Mouse (Mus musculus): Measurements from ENCODE around the gene Elk3. TPM values are rescaled to one million over a fixed set of nuclear protein-coding genes. Genes with fewer than 3 reads are reported as not detected.

Elk3 gene
- polyA plus RNA-seq, 1 experiment from 2014 or later: 4.3 TPM

GRCm38 (mm10) chr10:93328321-93328720 is 17.4 kb upstream of the Elk3 start:
- Histone ChIP-seq H3K4me2 (no peak overlapping the region), H3K27me3 (no peaks in the 10 kb centered on the region), H3K4me3 (replicated peaks) (no peak overlapping the region), H3K36me3 (replicated peaks) (no peaks in the 10 kb centered on the region), H3K27ac (replicated peaks) (no peak overlapping the region), H3K4me1 (replicated peaks) (peaks cover 25% of the 10 kb centered on the region), H3K9ac (no peak overlapping the region), H3K9me3 (replicated peaks) (no peaks in the 10 kb centered on the region)
- WGBS (ENCODE audit: insufficient replicate concordance): 68% methylated on average over 5 of the region's 5 CpGs
- no peak for ATAC-seq (ENCODE audit: insufficient read depth)

GRCm38 (mm10) chr10:93327187-93327586 is 16.3 kb upstream of the Elk3 start:
- H3K4me3 ChIP-seq (replicated peaks): no peak overlapping the region
- no peaks in the 10 kb centered on the region for H3K9me3 ChIP-seq (replicated peaks)
- no peak overlapping the region for H3K4me2 ChIP-seq
- no peak overlapping the region for H3K27ac ChIP-seq (replicated peaks)
- peaks cover 24% of the 10 kb centered on the region for H3K4me1 ChIP-seq (replicated peaks)
- 60% methylated on average over 6 of the region's 6 CpGs for WGBS (ENCODE audit: insufficient replicate concordance)
- no peak for ATAC-seq (ENCODE audit: insufficient read depth)
- H3K27me3 ChIP-seq: no peaks in the 10 kb centered on the region
- no peak overlapping the region for H3K9ac ChIP-seq
- H3K36me3 ChIP-seq (replicated peaks): no peaks in the 10 kb centered on the region

GRCm38 (mm10) chr10:93326741-93327100 is 15.8 kb upstream of the Elk3 start:
- no peak overlapping the region for H3K4me2 ChIP-seq
- no peaks in the 10 kb centered on the region for H3K9me3 ChIP-seq (replicated peaks)
- H3K9ac ChIP-seq: no peak overlapping the region
- WGBS (ENCODE audit: insufficient replicate concordance): 69% methylated on average over 8 of the region's 8 CpGs
- H3K27ac ChIP-seq (replicated peaks): no peak overlapping the region
- no peak overlapping the region for H3K4me3 ChIP-seq (replicated peaks)
- peaks cover 22% of the 10 kb centered on the region for H3K4me1 ChIP-seq (replicated peaks)
- H3K27me3 ChIP-seq: no peaks in the 10 kb centered on the region
- no peaks in the 10 kb centered on the region for H3K36me3 ChIP-seq (replicated peaks)
- ATAC-seq (ENCODE audit: insufficient read depth): no peak

GRCm38 (mm10) chr10:93325804-93326740 is 15.1 kb upstream of the Elk3 start:
- 23% methylated on average over 12 of the region's 12 CpGs for WGBS (ENCODE audit: insufficient replicate concordance)
- ATAC-seq (ENCODE audit: insufficient read depth): peak; percentile 68
- peaks cover 22% of the 10 kb centered on the region for H3K4me1 ChIP-seq (replicated peaks)
- 0 out of 2 replicates have a peak overlapping the region, but pooled peaks have one; percentile 2 for H3K27ac ChIP-seq (replicated peaks)
- no peak overlapping the region for H3K4me3 ChIP-seq (replicated peaks)
- no peaks in the 10 kb centered on the region for H3K9me3 ChIP-seq (replicated peaks)
- no peak overlapping the region for H3K9ac ChIP-seq
- H3K4me2 ChIP-seq: no peak overlapping the region
- no peaks in the 10 kb centered on the region for H3K36me3 ChIP-seq (replicated peaks)
- no peaks in the 10 kb centered on the region for H3K27me3 ChIP-seq

GRCm38 (mm10) chr10:93325369-93325768 is 14.4 kb upstream of the Elk3 start:
- peaks cover 22% of the 10 kb centered on the region for H3K4me1 ChIP-seq (replicated peaks)
- H3K36me3 ChIP-seq (replicated peaks): no peaks in the 10 kb centered on the region
- no peaks in the 10 kb centered on the region for H3K27me3 ChIP-seq
- H3K4me3 ChIP-seq (replicated peaks): no peak overlapping the region
- ATAC-seq (ENCODE audit: insufficient read depth): no peak
- H3K9me3 ChIP-seq (replicated peaks): no peaks in the 10 kb centered on the region
- WGBS (ENCODE audit: insufficient replicate concordance): 36% methylated on average over 3 of the region's 3 CpGs
- H3K4me2 ChIP-seq: no peak overlapping the region
- H3K9ac ChIP-seq: no peak overlapping the region
- no peak overlapping the region for H3K27ac ChIP-seq (replicated peaks)

- 64% methylated on average over 2 of the region's 2 CpGs for WGBS (ENCODE audit: insufficient replicate concordance)
- H3K4me3 ChIP-seq (replicated peaks): no peak overlapping the region
- H3K9me3 ChIP-seq (replicated peaks): no peaks in the 10 kb centered on the region
- ATAC-seq (ENCODE audit: insufficient read depth): no peak
- H3K9ac ChIP-seq: no peak overlapping the region
- H3K4me1 ChIP-seq (replicated peaks): peaks cover 22% of the 10 kb centered on the region
- no peak overlapping the region for H3K4me2 ChIP-seq
- H3K27me3 ChIP-seq: no peaks in the 10 kb centered on the region
- H3K36me3 ChIP-seq (replicated peaks): no peaks in the 10 kb centered on the region
- H3K27ac ChIP-seq (replicated peaks): no peak overlapping the region
These were observed 13.5 kb upstream of the Elk3 start for GRCm38 (mm10) chr10:93324438-93324837.

GRCm38 (mm10) chr10:93323659-93324058 is 12.7 kb upstream of the Elk3 start:
- no peak for ATAC-seq (ENCODE audit: insufficient read depth)
- 72% methylated on average over 2 of the region's 2 CpGs for WGBS (ENCODE audit: insufficient replicate concordance)

GRCm38 (mm10) chr10:93321763-93322162 is 10.8 kb upstream of the Elk3 start:
- H3K4me3 ChIP-seq (replicated peaks): no peak overlapping the region
- H3K27me3 ChIP-seq: no peaks in the 10 kb centered on the region
- H3K9ac ChIP-seq: no peak overlapping the region
- H3K36me3 ChIP-seq (replicated peaks): no peaks in the 10 kb centered on the region
- H3K27ac ChIP-seq (replicated peaks): no peak overlapping the region
- no peak overlapping the region for H3K4me2 ChIP-seq
- ATAC-seq (ENCODE audit: insufficient read depth): no peak
- H3K9me3 ChIP-seq (replicated peaks): no peaks in the 10 kb centered on the region
- H3K4me1 ChIP-seq (replicated peaks): peaks cover 16% of the 10 kb centered on the region

More at GRCm38 (mm10) chr10:93323659-93324058, 12.7 kb upstream of the Elk3 start:
- Histone ChIP-seq H3K4me1 (replicated peaks) (peaks cover 22% of the 10 kb centered on the region), H3K9me3 (replicated peaks) (no peaks in the 10 kb centered on the region), H3K4me3 (replicated peaks) (no peak overlapping the region), H3K36me3 (replicated peaks) (no peaks in the 10 kb centered on the region), H3K27ac (replicated peaks) (no peak overlapping the region), H3K4me2 (no peak overlapping the region), H3K27me3 (no peaks in the 10 kb centered on the region), H3K9ac (no peak overlapping the region)

- H3K9me3 ChIP-seq (replicated peaks): no peaks in the 10 kb centered on the region
- no peaks in the 10 kb centered on the region for H3K4me1 ChIP-seq (replicated peaks)
- H3K27me3 ChIP-seq: no peaks in the 10 kb centered on the region
- 57% methylated on average over 4 of the region's 4 CpGs for whole genome bisulfite sequencing (ENCODE audit: insufficient replicate concordance)
- H3K9ac ChIP-seq: no peak overlapping the region
- ATAC-seq (ENCODE audit: insufficient read depth): no peak
- no peak overlapping the region for H3K4me2 ChIP-seq
- H3K4me3 ChIP-seq (replicated peaks): no peak overlapping the region
- H3K36me3 ChIP-seq (replicated peaks): no peaks in the 10 kb centered on the region
- no peak overlapping the region for H3K27ac ChIP-seq (replicated peaks)
These were observed 9.2 kb upstream of the Elk3 start for GRCm38 (mm10) chr10:93320148-93320547.

GRCm38 (mm10) chr10:93319526-93320063 is 8.7 kb upstream of the Elk3 start:
- WGBS (ENCODE audit: insufficient replicate concordance): 54% methylated on average over 7 of the region's 7 CpGs

GRCm38 (mm10) chr10:93316909-93317308 is 6.0 kb upstream of the Elk3 start:
- ATAC-seq (ENCODE audit: insufficient read depth): no peak
- WGBS (ENCODE audit: insufficient replicate concordance): 21% methylated on average over 6 of the region's 6 CpGs
- H3K4me1 ChIP-seq (replicated peaks): no peaks in the 10 kb centered on the region
- no peak overlapping the region for H3K4me2 ChIP-seq
- peaks cover 14% of the 10 kb centered on the region for H3K27me3 ChIP-seq
- H3K27ac ChIP-seq (replicated peaks): no peak overlapping the region
- no peak overlapping the region for H3K9ac ChIP-seq
- no peaks in the 10 kb centered on the region for H3K36me3 ChIP-seq (replicated peaks)
- no peaks in the 10 kb centered on the region for H3K9me3 ChIP-seq (replicated peaks)
- H3K4me3 ChIP-seq (replicated peaks): no peak overlapping the region

More at GRCm38 (mm10) chr10:93319526-93320063, 8.7 kb upstream of the Elk3 start:
- no peak overlapping the region for H3K4me2 ChIP-seq
- H3K4me1 ChIP-seq (replicated peaks): no peaks in the 10 kb centered on the region
- no peaks in the 10 kb centered on the region for H3K9me3 ChIP-seq (replicated peaks)
- no peak overlapping the region for H3K9ac ChIP-seq
- H3K4me3 ChIP-seq (replicated peaks): no peak overlapping the region
- no peaks in the 10 kb centered on the region; the same call in 1 of the 2 replicates for H3K27me3 ChIP-seq
- no peak for ATAC-seq (ENCODE audit: insufficient read depth)
- H3K27ac ChIP-seq (replicated peaks): no peak overlapping the region
- no peaks in the 10 kb centered on the region for H3K36me3 ChIP-seq (replicated peaks)

All from liver, embryonic 15.5 days (tissue).